Mouse (Mus musculus) spleen, adult 2 months (tissue): ENCODE measurements around the gene Msh3. TPM values are rescaled to one million over a fixed set of nuclear protein-coding genes. Genes with fewer than 3 reads are reported as not detected.

Experiments used
- DNase-seq, 2 experiments: peaks; one replicate each; pipeline versions ENCODE4 v3.0.0 to v3.0.0-alpha.2; 2012 to 2021; ENCODE audit warnings: low spot score in 2 of 2, low read depth in 1 of 2
- H3K27ac ChIP-seq: fragments of 200-500 bp; 2 replicates; pipeline ENCODE4 v1.5.1; 2012; ENCODE audit warnings: low read length, inconsistent platforms; ENCODE audit not compliant: insufficient read depth
- H3K27me3 ChIP-seq: fragments of 200-500 bp; 2 replicates; pipeline ENCODE4 v1.6.1; 2012; ENCODE audit warnings: mild to moderate bottlenecking, moderate library complexity, low read length, inconsistent platforms; ENCODE audit not compliant: control insufficient read depth, insufficient read depth
- H3K36me3 ChIP-seq: fragments of 200-500 bp; 2 replicates; pipeline ENCODE4 v1.6.1; 2012; ENCODE audit warnings: mild to moderate bottlenecking, low read length, inconsistent platforms; ENCODE audit not compliant: control insufficient read depth, insufficient read depth
- H3K4me1 ChIP-seq: fragments of 200-500 bp; 2 replicates; pipeline ENCODE4 v1.6.1; 2011; ENCODE audit warnings: inconsistent platforms; ENCODE audit not compliant: control insufficient read depth, insufficient read depth, insufficient read length
- H3K4me3 ChIP-seq: fragments of 200-500 bp; 2 replicates; pipeline ENCODE4 v1.5.1; 2011; ENCODE audit warnings: mild to moderate bottlenecking, inconsistent platforms; ENCODE audit not compliant: insufficient read depth, insufficient read length; ENCODE audit errors: extremely low read depth
- CTCF ChIP-seq: fragments of 200-500 bp; IDR thresholded peaks from 2 replicates; pipeline ENCODE4 v1.5.1; 2011; ENCODE audit warnings: mild to moderate bottlenecking, inconsistent platforms; ENCODE audit not compliant: insufficient read depth, insufficient read length, insufficient replicate concordance; ENCODE audit errors: extremely low read depth
- POLR2A ChIP-seq: fragments of 200-500 bp; IDR thresholded peaks from 2 replicates; pipeline ENCODE4 v1.6.1; 2011; ENCODE audit warnings: low read depth, low read length, inconsistent platforms
- WGBS: fragments of 180-500 bp; shearing (Covaris S2); methylation state at CpG from one replicate; pipeline ENCODE4 v1.1.7; 2018; 5-methylcytosine and 5-hydroxymethylcytosine counted together
- polyA plus RNA-seq: library from polyadenylated mRNA; depleted of rRNA; stranded (reverse); fragments of >200 nt; gene quantifications from 2 replicates; pipeline ENCODE4 v1.2.3, GENCODE M21; 2012

Msh3 gene
- polyA plus RNA-seq, 1 experiment = 2.9 TPM

DNA sequence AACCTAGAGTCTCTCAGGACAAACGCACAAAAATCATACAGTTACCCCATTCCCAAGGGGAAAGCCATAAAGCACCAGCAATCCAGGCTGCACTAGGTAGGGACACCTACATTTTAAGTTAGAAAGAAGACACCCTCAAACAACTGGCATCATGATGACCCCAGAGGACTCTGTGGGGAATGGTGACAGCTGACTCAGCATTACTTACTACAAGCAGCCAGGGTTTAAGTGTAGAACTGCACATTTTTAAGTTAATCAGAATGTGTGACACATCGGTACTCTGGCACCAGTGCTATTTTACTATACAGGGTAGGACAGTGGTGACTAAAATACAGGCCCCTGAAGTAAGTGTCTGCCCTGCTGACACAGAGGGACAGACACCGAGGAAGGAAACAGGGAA, 24.2 kb downstream of the Msh3 start:
- Histone ChIP-seq H3K27ac (no peak overlapping the region), H3K4me3 (no peak overlapping the region), H3K4me1 (no peaks in the 10 kb centered on the region), H3K27me3 (no peaks in the 10 kb centered on the region), H3K36me3 (no peaks in the 10 kb centered on the region)
- no peak for TF ChIP-seq CTCF
- no peak for TF ChIP-seq POLR2A
- no peak for DNase-seq
- WGBS = 91% methylated on average over 3 of the region's 3 CpGs

DNA sequence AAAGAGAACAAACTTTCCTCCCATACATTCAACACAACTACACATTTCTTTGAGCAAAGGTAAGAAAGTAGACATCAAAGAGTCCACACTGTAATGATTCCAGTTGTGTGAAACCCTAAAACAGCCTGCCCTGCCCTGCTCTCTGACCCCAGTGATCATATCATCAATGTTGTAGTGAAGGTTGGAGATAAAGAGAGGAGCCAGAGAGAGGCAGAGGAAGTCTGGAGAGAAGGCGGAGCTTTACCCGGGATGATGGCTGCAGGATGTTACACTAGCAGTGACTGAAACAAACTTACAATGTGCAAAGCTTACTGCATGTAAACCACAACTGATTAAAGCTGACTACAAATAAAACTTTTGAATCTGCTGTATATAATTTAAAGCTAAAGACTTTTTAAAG, 26.8 kb downstream of the Msh3 start:
- no peak for TF ChIP-seq POLR2A
- no peak for TF ChIP-seq CTCF
- Histone ChIP-seq H3K27ac (no peak overlapping the region), H3K36me3 (no peaks in the 10 kb centered on the region), H3K4me3 (no peak overlapping the region), H3K4me1 (no peaks in the 10 kb centered on the region), H3K27me3 (no peaks in the 10 kb centered on the region)
- 65% methylated on average over 2 of the region's 2 CpGs for WGBS
- no peak for DNase-seq

GRCm38 (mm10) chr13:92326030-92326429, 28.8 kb downstream of the Msh3 start:
- Histone ChIP-seq H3K4me1 (peaks cover 2% of the 10 kb centered on the region; the same call in 1 of the 2 replicates), H3K27ac (no peak overlapping the region), H3K36me3 (no peaks in the 10 kb centered on the region; the same call in 1 of the 2 replicates), H3K4me3 (no peak overlapping the region), H3K27me3 (no peaks in the 10 kb centered on the region)
- 83% methylated on average over 5 of the region's 5 CpGs for WGBS
- no peak for TF ChIP-seq POLR2A
- TF ChIP-seq CTCF = no peak
- no peak for DNase-seq

DNA sequence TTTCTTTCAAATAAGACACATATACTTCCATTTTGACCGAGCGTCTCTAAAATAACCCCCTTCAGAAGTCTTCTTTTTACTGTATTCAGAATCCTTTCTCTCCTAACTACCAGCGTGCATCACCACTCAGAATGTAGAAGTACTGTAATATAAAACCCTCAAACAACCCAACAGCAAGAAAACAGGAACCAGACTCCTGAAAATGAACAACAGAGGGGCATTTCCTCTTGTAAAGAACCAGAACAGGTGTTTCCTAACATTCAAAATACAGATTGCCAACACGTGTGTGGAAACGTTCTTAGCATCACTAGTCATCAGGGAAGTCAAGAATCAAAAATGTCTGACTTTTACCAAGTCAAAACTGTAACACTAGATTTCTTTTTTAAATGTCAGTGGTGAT, 34.0 kb downstream of the Msh3 start:
- 32% methylated on average over 5 of the region's 5 CpGs for WGBS
- peaks cover 2% of the 10 kb centered on the region for H3K36me3 ChIP-seq
- peak in 1 of 2 experiments; percentile 38 for DNase-seq
- no peak overlapping the region for H3K4me3 ChIP-seq
- H3K27me3 ChIP-seq = no peaks in the 10 kb centered on the region
- no peak overlapping the region for H3K27ac ChIP-seq
- TF ChIP-seq POLR2A (no peak), CTCF (no peak)
- H3K4me1 ChIP-seq = peaks cover 4% of the 10 kb centered on the region; the same call in 1 of the 2 replicates

GRCm38 (mm10) chr13:92314613-92315012, 40.2 kb downstream of the Msh3 start:
- H3K4me3 ChIP-seq = no peak overlapping the region
- WGBS = 87% methylated on average over 5 of the region's 5 CpGs
- no peak for DNase-seq
- H3K27ac ChIP-seq = no peak overlapping the region
- H3K36me3 ChIP-seq = peaks cover 6% of the 10 kb centered on the region
- H3K27me3 ChIP-seq = no peaks in the 10 kb centered on the region
- TF ChIP-seq CTCF (no peak), POLR2A (no peak)
- H3K4me1 ChIP-seq = no peaks in the 10 kb centered on the region

DNA sequence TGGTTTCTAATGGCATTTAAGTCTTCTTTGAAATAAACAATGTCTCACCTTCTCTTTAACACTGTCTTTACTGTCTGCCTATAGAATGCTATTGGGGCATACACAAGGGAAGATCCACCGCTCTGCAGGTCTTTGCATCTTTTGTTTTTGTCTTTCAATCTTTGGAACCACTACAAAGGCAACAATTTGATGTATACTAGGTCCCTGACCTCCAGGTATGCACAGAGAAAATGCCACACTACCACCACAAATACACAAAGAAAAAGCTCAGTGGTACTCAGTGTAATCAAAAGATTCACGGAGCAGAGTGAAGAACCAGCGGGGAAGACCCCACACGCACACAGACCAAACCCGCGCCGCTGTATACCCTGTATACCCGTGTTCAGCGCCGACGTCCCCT, 49.1 kb downstream of the Msh3 start, which contains the start of gene Gm20379:
Gene Gm20379 (plus strand): TSS at position 301 of the 400 bp plus-strand sequence.
- no peak for DNase-seq
- no peaks in the 10 kb centered on the region; the same call in 1 of the 2 replicates for H3K4me1 ChIP-seq
- no peak within 1 kb of the TSS for H3K27ac ChIP-seq
- peaks cover 12% of the 10 kb centered on the region for H3K36me3 ChIP-seq
- H3K4me3 ChIP-seq = no peak within 1 kb of the TSS
- no peaks in the 10 kb centered on the region for H3K27me3 ChIP-seq
- TF ChIP-seq POLR2A (no peak), CTCF (no peak)
- WGBS = 96% methylated on average over 11 of the region's 11 CpGs

DNA sequence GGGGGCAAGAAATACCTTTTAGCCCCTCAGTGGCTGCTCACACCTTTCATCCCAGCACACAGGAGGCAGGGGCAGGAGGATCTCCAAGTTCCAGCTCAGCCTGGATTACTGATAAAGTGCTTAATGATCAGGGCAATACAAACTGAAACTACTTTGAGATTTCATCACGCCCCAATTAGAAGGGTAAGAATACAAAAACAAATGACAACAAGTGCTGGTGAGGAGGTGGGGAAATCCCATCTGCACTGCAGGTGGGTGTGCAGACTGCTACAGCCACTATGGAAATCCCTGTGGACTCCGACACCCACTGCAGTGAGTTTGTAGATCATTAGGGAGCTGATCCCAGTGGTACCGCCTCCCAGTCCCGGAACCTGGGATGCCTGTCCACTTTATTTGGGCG, 50.5 kb downstream of the Msh3 start:
- no peak for TF ChIP-seq POLR2A
- no peak for DNase-seq
- H3K36me3 ChIP-seq = peaks cover 14% of the 10 kb centered on the region
- WGBS = 84% methylated on average over 5 of the region's 5 CpGs
- H3K4me1 ChIP-seq = no peaks in the 10 kb centered on the region; the same call in 1 of the 2 replicates
- no peak overlapping the region for H3K4me3 ChIP-seq
- H3K27ac ChIP-seq = no peak overlapping the region
- no peaks in the 10 kb centered on the region for H3K27me3 ChIP-seq
